Mouse (Mus musculus): ENCODE data around the gene Abhd14a.

DNA sequence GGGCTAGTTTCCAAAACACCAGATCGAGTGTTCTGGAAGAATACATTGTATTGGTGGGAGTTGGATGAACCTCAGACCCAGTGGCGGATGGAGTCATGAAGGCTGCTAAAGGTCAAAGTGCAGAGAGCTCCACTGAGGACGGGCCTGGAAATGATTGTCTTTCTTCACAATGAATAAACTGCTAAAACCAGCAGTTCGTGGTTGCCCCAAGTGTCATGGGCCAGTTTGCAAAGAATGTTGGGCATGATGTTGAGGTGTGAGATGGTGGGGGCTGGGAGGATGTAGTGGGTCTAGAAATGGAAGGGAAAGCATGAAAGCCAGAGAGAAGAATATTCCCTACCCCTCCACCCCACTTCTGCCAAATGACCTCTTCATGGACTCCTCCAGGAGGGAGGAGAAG lies 2.6 kb downstream of the Abhd14a start:
- TF ChIP-seq CTCF (IDR thresholded peaks at IDR 0.05), result no peak
- no peak for TF ChIP-seq EP300 (IDR thresholded peaks at IDR 0.05)

Measured in lung, postnatal 0 days (tissue).